8 mouse cellular contexts compared by ENCODE assay signal in the genomic region with DNA sequence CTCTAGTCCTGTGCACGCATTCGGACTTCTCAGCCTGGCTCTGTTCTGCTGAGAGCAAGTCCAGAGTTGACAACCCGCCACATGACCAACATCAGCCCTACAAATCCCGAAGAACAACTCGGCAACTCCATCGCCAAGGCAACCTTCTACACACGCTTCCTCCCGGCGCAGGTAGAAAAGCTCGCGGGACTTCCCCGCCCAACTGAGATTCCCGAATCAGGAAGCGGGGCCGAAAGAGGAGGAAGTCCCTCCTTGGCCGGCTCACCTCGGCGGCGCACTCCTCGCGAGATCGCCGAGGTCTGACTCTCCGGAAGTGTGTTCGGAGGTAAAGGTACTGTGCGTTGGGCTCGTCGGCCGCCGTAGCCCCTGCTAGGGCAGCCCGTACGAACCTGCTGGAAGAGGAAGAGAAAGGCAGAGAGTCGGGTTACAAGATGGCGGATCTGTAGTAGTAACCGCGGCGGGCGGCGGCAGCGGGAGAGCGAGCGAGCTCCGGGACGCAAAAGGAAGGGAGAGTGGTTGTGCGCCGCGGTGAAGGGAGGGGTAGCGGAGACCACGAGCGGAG. TPM values are rescaled to one million over a fixed set of nuclear protein-coding genes. Genes with fewer than 3 reads are reported as not detected.
A peak's percentile ranks its signal among the peaks of the same experiment; 100 is the strongest.
DNase-seq lines count a peak whose midpoint lies in the region; ATAC-seq and TF ChIP-seq lines count a peak whose summit lies in the region.

A gene (plus strand): TSS at position 328 of the 562 bp plus-strand sequence.

- H3K4me1 ChIP-seq in hindbrain, postnatal 0 days (ENCODE audit: insufficient read depth, low read length): no peaks in the 10 kb centered on the region

- peak within 1 kb of the TSS; percentile 98 for H3K4me2 ChIP-seq in hindbrain, postnatal 0 days (ENCODE audit: low read depth, low read length)

- H3K27me3 ChIP-seq in hindbrain, postnatal 0 days (ENCODE audit: insufficient read depth, low read length): no peaks in the 10 kb centered on the region

- ATAC-seq in common myeloid progenitor, adult 5-6 weeks (replicated peaks; ENCODE audit: low read depth, poor library complexity, severe bottlenecking): peak; percentile 93
- peak; percentile 97 for ATAC-seq in hindbrain, postnatal 0 days
- peak; percentile 85 for ATAC-seq in megakaryocyte, adult 5-6 weeks (ENCODE audit: poor library complexity, severe bottlenecking)

- no peaks in the 10 kb centered on the region for H3K36me3 ChIP-seq in hindbrain, postnatal 0 days (ENCODE audit: insufficient read depth, low read length)

- peak within 1 kb of the TSS; percentile 99 for H3K4me3 ChIP-seq in gastrocnemius, adult 2 months
- H3K4me3 ChIP-seq in hindbrain, postnatal 0 days (ENCODE audit: low read length): peak within 1 kb of the TSS; percentile 100
- peak within 1 kb of the TSS; percentile 72 for H3K4me3 ChIP-seq in left cerebral cortex, adult 2 months

- H3K9ac ChIP-seq in hindbrain, postnatal 0 days (replicated peaks; ENCODE audit: low read length): peak within 1 kb of the TSS; percentile 99

- 0% methylated on average over 50 of the region's 50 CpGs for WGBS in hindbrain, postnatal 0 days

- H3K27ac ChIP-seq in gastrocnemius, adult 2 months: peak within 1 kb of the TSS; percentile 97
- peak within 1 kb of the TSS; percentile 99 for H3K27ac ChIP-seq in hindbrain, postnatal 0 days
- H3K27ac ChIP-seq in left cerebral cortex, adult 2 months: peak within 1 kb of the TSS; percentile 98

- TF ChIP-seq CTCF in gastrocnemius, adult 2 months (IDR thresholded peaks at IDR 0.05): no peak
- peak; percentile 45 for TF ChIP-seq CTCF in hindbrain, postnatal 0 days (IDR thresholded peaks at IDR 0.05; ENCODE audit: low read depth)
- no peak; the same call in 1 of the 2 replicates for TF ChIP-seq CTCF in left cerebral cortex, adult 2 months (IDR thresholded peaks at IDR 0.05)

- peak; percentile 100 for DNase-seq in ZHBTc4 (ENCODE audit: low read depth, low spot score)
- peak; percentile 99 for DNase-seq in gastrocnemius, adult 2 months
- DNase-seq in hindbrain, postnatal 0 days (ENCODE audit: low spot score): peak; percentile 99
- peak; percentile 97 for DNase-seq in left cerebral cortex, adult 2 months (ENCODE audit: extremely low spot score in 1 of 2, low spot score in 2 of 2)
- peak; percentile 99 for DNase-seq in right cerebral cortex, adult 2 months (ENCODE audit: low spot score in 2 of 2)
- DNase-seq in urinary bladder, postnatal 14 days (ENCODE audit: low spot score): peak; percentile 98

- no peaks in the 10 kb centered on the region for H3K9me3 ChIP-seq in hindbrain, postnatal 0 days (ENCODE audit: low read length)

- intact Hi-C loops in gastrocnemius, adult 2 months (cut with DNase I): loop anchor here (5.0 kb wide), 1 partner anchor 340 kb away; no protein-coding TSS in a partner anchor
- intact Hi-C loops in left cerebral cortex, adult 2 months (cut with DNase I): loop anchor here (2.0 kb wide), 1 partner anchor 42 kb away; a partner anchor contains a TSS

RNA-seq across cellular contexts. Expression of the gene that starts here (rescaled TPM):
- total RNA-seq in common myeloid progenitor, adult 5-6 weeks (2017): 184 and 215 TPM in 2 replicates
- 10 to 100 TPM; 25.9 to 33.0 TPM for total RNA-seq in gastrocnemius, adult 2 months (2021)
- total RNA-seq in hindbrain, postnatal 0 days (2014; rRNA removed): 31.2 and 37.1 TPM in 2 replicates
- 53.9 and 56.0 TPM in 2 replicates for polyA plus RNA-seq in hindbrain, postnatal 0 days (2015; fragmentation: Nextera tagmentation; extraction: Ambion mirVana)
- 10 to 100 TPM; 53.8 to 54.9 TPM for total RNA-seq in left cerebral cortex, adult 2 months (2021)
- total RNA-seq in megakaryocyte, adult 5-6 weeks (2015): 89.9 and 105 TPM in 2 replicates
- total RNA-seq in megakaryocyte, adult 5-6 weeks (2017): 162 and 172 TPM in 2 replicates

Comparison
In these comparisons a context has a peak if more than half of its experiments do, and no peak if none do; other contexts are left out.
1. Peak in every context shown above with its lines: DNase-seq, ATAC-seq, H3K4me3 ChIP-seq and H3K27ac ChIP-seq.